Mouse (Mus musculus): ENCODE results near the gene Slc25a40. TPM values are rescaled to one million over a fixed set of nuclear protein-coding genes. Genes with fewer than 3 reads are reported as not detected.

The Slc25a40 gene
- polyA plus RNA-seq (2017; shearing (Covaris generic)), result 32.7 TPM

DNA sequence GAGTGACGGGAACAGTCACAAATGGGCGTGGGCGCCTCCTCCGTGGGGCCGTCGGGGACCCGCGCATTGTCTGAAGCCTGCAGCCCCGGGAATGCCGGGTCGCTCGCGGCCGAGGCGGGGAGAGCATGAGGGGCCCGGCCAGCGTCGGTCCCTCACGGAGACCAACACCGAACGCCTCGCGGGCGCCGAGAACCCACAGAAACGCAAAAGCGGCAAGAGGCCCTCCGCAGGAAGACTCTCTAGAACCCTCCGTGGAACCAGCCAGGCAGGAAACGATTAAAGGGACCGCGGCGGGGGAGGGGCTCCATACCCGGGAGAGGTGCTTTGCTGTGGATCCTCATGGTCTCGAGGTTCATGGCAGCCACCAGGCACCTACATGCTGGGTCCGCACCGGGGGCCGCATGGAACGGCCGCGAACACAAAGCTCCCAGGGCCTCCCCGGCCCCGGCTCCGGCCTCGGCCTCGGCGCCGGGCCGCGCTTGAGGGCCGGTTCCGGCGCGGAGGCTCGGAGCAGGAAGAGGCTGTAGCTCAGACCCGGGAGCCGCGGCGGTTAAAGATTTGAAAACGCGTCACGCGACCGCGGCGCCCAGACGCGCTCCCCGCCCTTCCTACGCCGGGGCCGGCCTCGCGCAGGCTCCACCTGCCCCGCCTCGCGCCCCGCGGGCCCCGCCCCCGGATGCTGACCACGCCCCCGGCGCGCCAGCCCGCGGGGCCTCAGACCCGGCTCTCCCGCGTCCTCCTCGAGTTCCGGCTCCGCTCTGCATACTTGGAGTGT, at the start of gene Slc25a40, which contains the start of gene Dbf4:
Slc25a40 (plus strand) TSS at position 694 of the 775 bp plus-strand sequence.
Dbf4 (minus strand) TSS at position 560 of the 775 bp plus-strand sequence.

Other genes with a start within 250 kb of the Slc25a40 start
- gene Adam22, start 54.7 kb upstream of the Slc25a40 start, polyA plus RNA-seq (2017; shearing (Covaris generic)), result 0.77 TPM
- gene Dbf4, start 134 bp upstream of the Slc25a40 start, polyA plus RNA-seq (2017; shearing (Covaris generic)), result 14.8 TPM
- gene Rundc3b, start 200.1 kb downstream of the Slc25a40 start, polyA plus RNA-seq (2017; shearing (Covaris generic)), result 8.8 TPM
- 89.2 TPM for gene Abcb1a, start 237.2 kb downstream of the Slc25a40 start, polyA plus RNA-seq (2017; shearing (Covaris generic))